Mouse (Mus musculus) CH12.LX (cell line): ENCODE measurements at regions not wholly inside any gene's neighbourhood (a gene's known extent, or its start where the extent isn't known, plus 50 kb on each side); places are given as distances from the start of the nearest gene placed in this dataset.

ENCODE experiments used
- BHLHE40 ChIP-seq: IDR thresholded peaks from 2 replicates; pipeline ENCODE4 v1.6.1; 2011; ENCODE audit warnings: mild to moderate bottlenecking, low read depth, low read length, improper control_type of control experiment
- CTCF ChIP-seq, 2 experiments: IDR thresholded peaks in 1 of 2; conservative IDR thresholded peaks in 1 of 2; 2 replicates each; pipeline ENCODE4 v1.5.1; 2011 to 2012; ENCODE audit warnings: low read depth in 2 of 2, low read length in 2 of 2, improper control_type of control experiment in 1 of 2, inconsistent platforms in 1 of 2, mild to moderate bottlenecking in 1 of 2, moderate library complexity in 1 of 2
- E2F4 ChIP-seq: IDR thresholded peaks from 2 replicates; pipeline ENCODE4 v1.6.1; 2011; ENCODE audit warnings: low read depth, low read length, improper control_type of control experiment; ENCODE audit not compliant: insufficient replicate concordance
- ETS1 ChIP-seq: conservative IDR thresholded peaks from 2 replicates; pipeline ENCODE4 v1.6.1; 2012; ENCODE audit warnings: low read depth, mild to moderate bottlenecking, inconsistent platforms, low read length, improper control_type of control experiment, moderate library complexity
- GABPA ChIP-seq: IDR thresholded peaks from 2 replicates; pipeline ENCODE4 v1.6.1; 2012; ENCODE audit warnings: low read depth, low read length, improper control_type of control experiment, inconsistent platforms; ENCODE audit not compliant: insufficient replicate concordance
- MAFK ChIP-seq: IDR thresholded peaks from 2 replicates; pipeline ENCODE4 v1.6.1; 2011; ENCODE audit warnings: low read length, improper control_type of control experiment; ENCODE audit not compliant: insufficient replicate concordance
- MEF2A ChIP-seq: IDR thresholded peaks from 2 replicates; pipeline ENCODE4 v1.6.1; 2014; ENCODE audit warnings: low read depth, mild to moderate bottlenecking, inconsistent platforms, low read length, improper control_type of control experiment, borderline replicate concordance
- POLR2A ChIP-seq: IDR thresholded peaks from 2 replicates; pipeline ENCODE4 v1.6.1; 2011; ENCODE audit warnings: low read depth, mild to moderate bottlenecking, improper control_type of control experiment, low read length
- SMC3 ChIP-seq: IDR thresholded peaks from 2 replicates; pipeline ENCODE4 v1.6.1; 2011; ENCODE audit warnings: low read depth, low read length, improper control_type of control experiment
- TCF12 ChIP-seq: IDR thresholded peaks from 2 replicates; pipeline ENCODE4 v1.6.1; 2014; ENCODE audit warnings: low read depth, mild to moderate bottlenecking, inconsistent platforms, low read length, improper control_type of control experiment
- USF1 ChIP-seq: IDR thresholded peaks from 2 replicates; pipeline ENCODE4 v1.6.1; 2014; ENCODE audit warnings: low read depth, mild to moderate bottlenecking, inconsistent platforms, low read length, improper control_type of control experiment
- ZC3H11A ChIP-seq: IDR thresholded peaks from 2 replicates; pipeline ENCODE4 v1.6.1; 2012; ENCODE audit warnings: low read depth, mild to moderate bottlenecking, inconsistent platforms, low read length, improper control_type of control experiment

DNA sequence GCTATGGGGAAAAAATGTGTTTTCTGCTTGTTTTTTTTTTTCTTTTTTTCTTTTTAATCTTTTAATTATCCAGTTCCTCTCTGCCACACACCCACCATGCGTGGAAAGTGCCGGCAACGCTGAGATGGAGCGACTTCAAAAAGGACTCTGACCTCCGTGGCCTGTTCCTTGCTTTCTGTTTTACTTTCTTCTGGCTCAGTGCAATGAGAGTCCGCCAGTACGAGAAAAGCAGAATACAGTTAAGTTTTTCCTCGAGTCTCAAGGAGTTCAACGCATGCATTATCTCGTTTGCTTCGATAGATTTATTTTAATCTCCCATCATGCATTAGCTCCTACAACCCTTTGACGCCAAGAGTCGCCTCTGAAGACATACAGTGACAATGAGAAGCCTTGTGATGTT lies 284.3 kb downstream of the Pmp22 start:
- TF ChIP-seq TCF12: no peak
- TF ChIP-seq ZC3H11A: no peak
- TF ChIP-seq CTCF (conservative IDR thresholded peaks at IDR 0.05 in 1 of 2, IDR thresholded peaks at IDR 0.05 in 1 of 2; ENCODE audit: low read depth in 2 of 2, low read length in 2 of 2): no peak
- no peak for TF ChIP-seq SMC3
- TF ChIP-seq MAFK: no peak
- no peak for TF ChIP-seq USF1
- TF ChIP-seq POLR2A: no peak
- no peak for TF ChIP-seq MEF2A
- no peak for TF ChIP-seq ETS1
- TF ChIP-seq E2F4: no peak
- TF ChIP-seq BHLHE40: no peak
- no peak for TF ChIP-seq GABPA
